Mouse (Mus musculus) lung, adult 2 months (tissue): Measurements from ENCODE around the gene Ephb1.

Experiments
- CTCF ChIP-seq: fragments of 200-500 bp; IDR thresholded peaks from 2 replicates; pipeline ENCODE4 v1.5.1; 2011; ENCODE audit warnings: mild to moderate bottlenecking, low read length, control low read depth; ENCODE audit not compliant: insufficient read depth
- POLR2A ChIP-seq: fragments of 200-500 bp; IDR thresholded peaks from 2 replicates; pipeline ENCODE4 v1.6.1; 2011; ENCODE audit warnings: low read depth, mild to moderate bottlenecking, control low read depth, low read length, borderline replicate concordance; ENCODE audit errors: extremely low read depth

GRCm38 (mm10) chr9:102241546-102241945, 112.9 kb downstream of the Ephb1 start:
- TF ChIP-seq CTCF (no peak), POLR2A (no peak)
